Mouse (Mus musculus) limb, embryonic 14.5 days (tissue): Measurements from ENCODE around the gene Sox4. TPM values are rescaled to one million over a fixed set of nuclear protein-coding genes. Genes with fewer than 3 reads are reported as not detected.

Source experiments
- ATAC-seq: fragments of 200-750 bp; cut with Nextera tagmentation; 2 replicates; pipeline ENCODE4 v1.8.0; 2017; ENCODE audit warnings: low read depth, moderate number of reproducible peaks, moderate TSS enrichment; ENCODE audit not compliant: low FRiP score
- DNase-seq: peaks from one replicate; pipeline ENCODE4 v3.0.0-alpha.2; 2015; ENCODE audit warnings: low spot score
- H3K27ac ChIP-seq: fragments of 300-500 bp; sonication (generic); replicated peaks from 2 replicates; pipeline ENCODE4 v1.5.1; 2014; ENCODE audit warnings: low read depth, mild to moderate bottlenecking, low read length, moderate library complexity, mixed read lengths
- H3K27me3 ChIP-seq: fragments of 300-500 bp; sonication (generic); 2 replicates; pipeline ENCODE4 v1.6.1; 2014; ENCODE audit warnings: low read length, mixed read lengths; ENCODE audit not compliant: control insufficient read depth, insufficient read depth
- H3K36me3 ChIP-seq: fragments of 300-500 bp; sonication (generic); 2 replicates; pipeline ENCODE4 v1.6.1; 2014; ENCODE audit warnings: mild to moderate bottlenecking, low read length, moderate library complexity, mixed read lengths; ENCODE audit not compliant: control insufficient read depth, insufficient read depth
- H3K4me1 ChIP-seq: fragments of 300-500 bp; sonication (generic); 2 replicates; pipeline ENCODE4 v1.6.1; 2014; ENCODE audit warnings: antibody characterized with exemption, low read length, mixed read lengths; ENCODE audit not compliant: control insufficient read depth, insufficient read depth
- H3K4me2 ChIP-seq: fragments of 300-500 bp; sonication (generic); replicated peaks from 2 replicates; pipeline ENCODE4 v1.6.1; 2014; ENCODE audit warnings: low read depth, mild to moderate bottlenecking, low read length, moderate library complexity; ENCODE audit not compliant: severe bottlenecking
- H3K4me3 ChIP-seq: fragments of 300-500 bp; sonication (generic); replicated peaks from 2 replicates; pipeline ENCODE4 v1.5.1; 2014; ENCODE audit warnings: low read length
- H3K9ac ChIP-seq: fragments of 300-500 bp; sonication (generic); 2 replicates; pipeline ENCODE4 v1.6.1; 2014; ENCODE audit warnings: mild to moderate bottlenecking, low read depth, low read length, moderate library complexity; ENCODE audit not compliant: severe bottlenecking
- H3K9me3 ChIP-seq: fragments of 300-500 bp; sonication (generic); 2 replicates; pipeline ENCODE4 v1.6.1; 2016; ENCODE audit warnings: low read length; ENCODE audit not compliant: control insufficient read depth
- POLR2A ChIP-seq: fragments of 200-500 bp; IDR thresholded peaks from 2 replicates; pipeline ENCODE4 v1.8.0; 2012; ENCODE audit warnings: inconsistent platforms, mild to moderate bottlenecking, moderate library complexity, borderline replicate concordance; ENCODE audit not compliant: insufficient read depth, insufficient read length; ENCODE audit errors: extremely low read depth
- WGBS: fragments of 180-500 bp; shearing (Covaris S2); extraction: QIAGEN DNeasy Blood & Tissue Kit; methylation state at CpG from one replicate; pipeline ENCODE4 v1.1.7; 2014; 5-methylcytosine and 5-hydroxymethylcytosine counted together
- polyA plus RNA-seq, 2 experiments: library from polyadenylated mRNA; depleted of rRNA in 1 of 2; stranded (reverse) in 1 of 2; unstranded in 1 of 2; fragments of >200 nt; fragmentation: Nextera tagmentation in 1 of 2; extraction: Ambion mirVana in 1 of 2; gene quantifications; 2 replicates each; pipeline versions ENCODE4 v1.2.1 to v1.2.3; 2012 to 2014

Sox4 gene
- polyA plus RNA-seq, 2 experiments = 67.1 to 84.9 TPM

- 70% methylated on average over 5 of the region's 5 CpGs for WGBS
- Histone ChIP-seq H3K9ac (no peak overlapping the region), H3K36me3 (no peaks in the 10 kb centered on the region), H3K4me2 (no peak overlapping the region), H3K9me3 (0 out of 2 replicates have a peak, but pooled peaks cover 5% of the 10 kb centered on the region), H3K27ac (no peak overlapping the region), H3K4me1 (no peaks in the 10 kb centered on the region), H3K4me3 (no peak overlapping the region), H3K27me3 (no peaks in the 10 kb centered on the region)
- ATAC-seq = no peak
- no peak for TF ChIP-seq POLR2A
- no peak for DNase-seq
Measured at GRCm38 (mm10) chr13:28974597-28974996, 21.1 kb upstream of the Sox4 start.

GRCm38 (mm10) chr13:28960916-28961315, 7.4 kb upstream of the Sox4 start:
- TF ChIP-seq POLR2A = no peak
- H3K9me3 ChIP-seq = no peaks in the 10 kb centered on the region
- H3K4me3 ChIP-seq = no peak overlapping the region
- H3K27ac ChIP-seq = no peak overlapping the region
- H3K9ac ChIP-seq = no peak overlapping the region
- ATAC-seq (no peak), DNase-seq (no peak)
- H3K36me3 ChIP-seq = no peaks in the 10 kb centered on the region
- no peaks in the 10 kb centered on the region for H3K27me3 ChIP-seq
- no peak overlapping the region for H3K4me2 ChIP-seq
- WGBS = 98% methylated on average over 8 of the region's 8 CpGs
- H3K4me1 ChIP-seq = peaks cover 3% of the 10 kb centered on the region; the same call in 1 of the 2 replicates

GRCm38 (mm10) chr13:28959458-28959978, 6.0 kb upstream of the Sox4 start:
- no peaks in the 10 kb centered on the region for H3K27me3 ChIP-seq

GRCm38 (mm10) chr13:28959068-28959440, 5.5 kb upstream of the Sox4 start:
- WGBS = 0% methylated on average over 17 of the region's 17 CpGs

More at GRCm38 (mm10) chr13:28959458-28959978, 6.0 kb upstream of the Sox4 start:
- peak; percentile 49 for ATAC-seq
- no peaks in the 10 kb centered on the region for H3K9me3 ChIP-seq
- peak; percentile 73 for DNase-seq
- H3K27ac ChIP-seq = peak overlapping the region; percentile 90
- H3K4me2 ChIP-seq = peak overlapping the region; percentile 94
- H3K9ac ChIP-seq = peak overlapping the region; percentile 75
- peak overlapping the region; percentile 61 for H3K4me3 ChIP-seq
- H3K36me3 ChIP-seq = no peaks in the 10 kb centered on the region
- 1% methylated on average over 23 of the region's 31 CpGs for WGBS
- TF ChIP-seq POLR2A = no peak
- H3K4me1 ChIP-seq = peaks cover 3% of the 10 kb centered on the region; the same call in 1 of the 2 replicates

GRCm38 (mm10) chr13:28958211-28959067, 4.9 kb upstream of the Sox4 start:
- H3K27ac ChIP-seq = peak overlapping the region; percentile 90
- under 1% methylated on average over 54 of the region's 54 CpGs for WGBS
- ATAC-seq (peak; percentile 65), DNase-seq (peak; percentile 90)
- H3K9ac ChIP-seq = peak overlapping the region; percentile 75
- no peaks in the 10 kb centered on the region for H3K36me3 ChIP-seq
- peak overlapping the region; percentile 94 for H3K4me2 ChIP-seq
- peaks cover 3% of the 10 kb centered on the region; the same call in 1 of the 2 replicates for H3K4me1 ChIP-seq
- H3K27me3 ChIP-seq = no peaks in the 10 kb centered on the region
- H3K4me3 ChIP-seq = peak overlapping the region; percentile 61
- TF ChIP-seq POLR2A = no peak
- H3K9me3 ChIP-seq = no peaks in the 10 kb centered on the region

More at GRCm38 (mm10) chr13:28959068-28959440, 5.5 kb upstream of the Sox4 start:
- peak overlapping the region; percentile 75 for H3K9ac ChIP-seq
- no peak for TF ChIP-seq POLR2A
- H3K4me2 ChIP-seq = peak overlapping the region; percentile 94
- no peaks in the 10 kb centered on the region for H3K9me3 ChIP-seq
- ATAC-seq (no peak), DNase-seq (no peak)
- H3K27ac ChIP-seq = peak overlapping the region; percentile 90
- no peaks in the 10 kb centered on the region for H3K27me3 ChIP-seq
- H3K4me3 ChIP-seq = peak overlapping the region; percentile 61
- no peaks in the 10 kb centered on the region for H3K36me3 ChIP-seq
- H3K4me1 ChIP-seq = peaks cover 3% of the 10 kb centered on the region; the same call in 1 of the 2 replicates
